Mouse (Mus musculus): ENCODE data around the gene Cdsn. TPM values are rescaled to one million over a fixed set of nuclear protein-coding genes. Genes with fewer than 3 reads are reported as not detected.

Cdsn gene
- polyA plus RNA-seq, 1 experiment, result 0.13 TPM

DNA sequence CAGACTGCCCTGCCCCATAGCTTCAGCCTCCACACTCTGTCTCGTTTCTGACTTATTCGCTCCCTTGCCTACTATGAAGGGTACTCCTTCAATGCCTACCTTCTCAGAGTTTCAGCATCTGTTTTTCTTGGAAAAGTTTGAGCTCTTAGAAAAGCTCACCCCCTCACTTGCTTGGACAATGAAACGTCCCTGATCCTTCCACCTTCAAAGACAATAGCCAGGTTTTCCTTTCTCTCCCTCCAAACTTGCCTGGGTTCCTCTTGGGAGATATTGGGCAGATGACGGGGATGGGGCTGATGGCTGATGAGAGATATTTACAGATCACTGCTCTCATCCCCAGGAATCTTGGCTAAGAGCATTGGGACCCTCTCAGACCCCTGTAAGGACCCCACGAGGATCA is 2.4 kb downstream of the Cdsn start:
- Histone ChIP-seq H3K4me1 (ENCODE audit: control insufficient read depth, insufficient read depth, insufficient read length) (no peaks in the 10 kb centered on the region), H3K4me3 (ENCODE audit: extremely low read depth, insufficient read depth, insufficient read length) (no peak overlapping the region), H3K36me3 (ENCODE audit: control insufficient read depth, insufficient read depth, low read length) (no peaks in the 10 kb centered on the region), H3K27ac (ENCODE audit: insufficient read depth, low read length) (no peak overlapping the region), H3K27me3 (ENCODE audit: control insufficient read depth, insufficient read depth, low read length) (no peaks in the 10 kb centered on the region)
- 81% methylated on average over 5 of the region's 5 CpGs for WGBS
- DNase-seq (ENCODE audit: low read depth in 1 of 2, low spot score in 2 of 2), result no peak
- no peak for TF ChIP-seq POLR2A (IDR thresholded peaks at IDR 0.05; ENCODE audit: low read depth, low read length)
- no peak for TF ChIP-seq CTCF (IDR thresholded peaks at IDR 0.05; ENCODE audit: extremely low read depth, insufficient read depth, insufficient read length, insufficient replicate concordance)

DNA sequence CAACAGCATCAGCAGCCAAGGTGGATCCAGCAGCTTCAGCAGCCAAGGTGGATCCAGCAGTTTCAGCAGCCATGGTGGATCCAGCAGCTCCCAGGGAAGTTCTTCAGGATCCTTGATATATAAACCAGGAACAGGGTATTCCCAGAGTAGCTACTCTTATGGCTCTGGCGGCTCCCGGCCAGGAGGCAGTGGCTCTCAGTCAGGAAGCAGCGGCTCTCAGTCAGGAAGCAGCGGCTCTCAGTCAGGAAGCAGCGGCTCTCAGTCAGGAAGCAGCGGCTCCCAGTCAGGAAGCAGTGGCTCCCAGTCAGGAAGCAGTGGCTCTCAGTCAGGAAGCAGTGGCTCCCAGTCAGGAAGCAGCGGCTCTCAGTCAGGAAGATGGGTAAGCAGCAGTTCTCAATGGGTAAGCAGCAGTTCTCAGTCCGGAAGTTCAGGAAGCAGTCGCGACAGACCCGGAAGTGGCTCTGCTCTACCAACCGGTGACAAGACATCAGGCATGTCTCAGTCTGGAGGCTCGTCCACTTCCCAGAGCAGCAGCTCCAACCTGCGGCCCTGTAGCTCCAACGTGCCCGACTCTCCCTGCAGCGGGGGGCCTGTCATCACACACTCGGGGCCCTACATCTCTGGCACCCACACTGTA is 3.0 kb downstream of the Cdsn start:
- TF ChIP-seq CTCF (IDR thresholded peaks at IDR 0.05; ENCODE audit: extremely low read depth, insufficient read depth, insufficient read length, insufficient replicate concordance), result no peak
- no peak for TF ChIP-seq POLR2A (IDR thresholded peaks at IDR 0.05; ENCODE audit: low read depth, low read length)
- DNase-seq (ENCODE audit: low read depth in 1 of 2, low spot score in 2 of 2), result no peak
- Histone ChIP-seq H3K27me3 (ENCODE audit: control insufficient read depth, insufficient read depth, low read length) (no peaks in the 10 kb centered on the region), H3K27ac (ENCODE audit: insufficient read depth, low read length) (no peak overlapping the region), H3K4me1 (ENCODE audit: control insufficient read depth, insufficient read depth, insufficient read length) (no peaks in the 10 kb centered on the region), H3K4me3 (ENCODE audit: extremely low read depth, insufficient read depth, insufficient read length) (no peak overlapping the region), H3K36me3 (ENCODE audit: control insufficient read depth, insufficient read depth, low read length) (no peaks in the 10 kb centered on the region)
- 86% methylated on average over 18 of the region's 18 CpGs for WGBS

DNA sequence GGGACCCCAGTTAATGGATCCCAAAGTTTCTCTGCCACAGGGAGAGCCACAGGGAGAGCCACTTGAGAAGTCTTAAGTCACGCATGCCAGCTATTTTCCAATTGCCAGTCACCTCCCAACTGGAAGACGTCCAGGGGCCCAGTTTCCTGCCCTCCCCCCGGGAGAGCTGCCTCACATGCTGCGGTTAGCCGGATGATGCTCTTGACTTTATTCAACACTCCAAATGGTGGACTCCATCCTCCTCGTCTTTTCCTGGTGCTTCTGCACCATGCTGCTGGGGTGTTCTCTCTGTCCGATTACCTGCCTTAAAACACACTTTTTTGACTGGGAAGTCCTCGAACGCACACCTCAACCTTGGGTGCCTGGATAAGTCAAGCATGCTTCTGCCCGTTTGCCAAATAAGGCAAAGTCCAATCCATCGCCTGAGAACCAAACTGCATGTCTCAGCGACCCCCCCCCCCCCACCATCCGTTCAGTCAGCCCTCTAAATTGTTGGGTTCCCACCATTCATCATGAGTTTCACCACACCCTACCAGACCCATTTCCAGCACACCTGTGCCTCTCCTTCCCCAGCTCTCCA is 4.3 kb downstream of the Cdsn start:
- Histone ChIP-seq H3K27ac (ENCODE audit: insufficient read depth, low read length) (no peak overlapping the region), H3K4me1 (ENCODE audit: control insufficient read depth, insufficient read depth, insufficient read length) (no peaks in the 10 kb centered on the region), H3K4me3 (ENCODE audit: extremely low read depth, insufficient read depth, insufficient read length) (no peak overlapping the region), H3K36me3 (ENCODE audit: control insufficient read depth, insufficient read depth, low read length) (no peaks in the 10 kb centered on the region), H3K27me3 (ENCODE audit: control insufficient read depth, insufficient read depth, low read length) (no peaks in the 10 kb centered on the region)
- DNase-seq (ENCODE audit: low read depth in 1 of 2, low spot score in 2 of 2), result no peak
- TF ChIP-seq POLR2A (IDR thresholded peaks at IDR 0.05; ENCODE audit: low read depth, low read length) (no peak), CTCF (IDR thresholded peaks at IDR 0.05; ENCODE audit: extremely low read depth, insufficient read depth, insufficient read length, insufficient replicate concordance) (no peak)
- WGBS, result 88% methylated on average over 13 of the region's 13 CpGs

DNA sequence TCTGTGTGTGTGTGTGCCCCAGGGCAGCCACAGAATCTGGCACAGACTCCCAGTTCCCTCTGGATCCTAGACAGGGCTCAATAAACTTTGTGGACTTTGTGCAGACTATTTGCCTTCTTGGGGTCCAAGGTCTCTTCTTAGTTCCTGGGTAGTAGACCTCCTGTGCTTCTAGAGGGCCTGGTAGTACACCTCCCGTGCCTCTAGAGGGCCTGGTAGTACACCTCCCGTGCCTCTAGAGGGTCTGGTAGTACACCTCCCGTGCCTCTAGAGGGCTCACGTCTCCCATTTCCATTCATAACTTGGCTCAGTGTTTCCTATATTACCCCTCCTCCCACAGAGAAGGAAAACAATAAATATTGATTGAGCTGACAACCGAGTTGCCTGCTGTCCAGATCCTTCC is 4.9 kb downstream of the Cdsn start:
- DNase-seq (ENCODE audit: low read depth in 1 of 2, low spot score in 2 of 2), result no peak
- TF ChIP-seq POLR2A (IDR thresholded peaks at IDR 0.05; ENCODE audit: low read depth, low read length) (no peak), CTCF (IDR thresholded peaks at IDR 0.05; ENCODE audit: extremely low read depth, insufficient read depth, insufficient read length, insufficient replicate concordance) (peak; percentile 22; the same call in 1 of the 2 replicates)
- Histone ChIP-seq H3K4me3 (ENCODE audit: extremely low read depth, insufficient read depth, insufficient read length) (no peak overlapping the region), H3K36me3 (ENCODE audit: control insufficient read depth, insufficient read depth, low read length) (no peaks in the 10 kb centered on the region), H3K27ac (ENCODE audit: insufficient read depth, low read length) (no peak overlapping the region), H3K27me3 (ENCODE audit: control insufficient read depth, insufficient read depth, low read length) (no peaks in the 10 kb centered on the region), H3K4me1 (ENCODE audit: control insufficient read depth, insufficient read depth, insufficient read length) (no peaks in the 10 kb centered on the region)
- 25% methylated on average over 5 of the region's 5 CpGs for WGBS

DNA sequence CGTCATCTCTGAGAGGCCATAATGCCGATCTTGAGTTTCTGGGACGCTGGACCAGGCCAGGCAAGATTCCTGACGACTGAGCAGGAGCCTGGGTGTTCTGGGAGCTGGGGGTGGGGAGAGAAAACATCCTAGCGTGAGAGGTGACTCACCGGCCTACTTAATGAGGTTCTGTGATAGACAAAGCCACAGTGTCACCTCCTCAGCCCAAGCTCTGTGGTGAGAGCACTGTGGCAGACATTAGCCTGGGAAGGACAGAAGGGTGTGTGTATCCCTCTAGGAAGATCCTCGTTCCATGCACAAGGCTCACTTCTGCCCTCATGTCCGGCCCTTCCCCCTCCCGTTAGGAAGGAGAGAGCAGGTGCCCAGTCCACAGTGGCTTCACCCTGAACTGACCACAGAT is 5.4 kb downstream of the Cdsn start:
- Histone ChIP-seq H3K27me3 (ENCODE audit: control insufficient read depth, insufficient read depth, low read length) (no peaks in the 10 kb centered on the region), H3K27ac (ENCODE audit: insufficient read depth, low read length) (no peak overlapping the region), H3K36me3 (ENCODE audit: control insufficient read depth, insufficient read depth, low read length) (no peaks in the 10 kb centered on the region), H3K4me3 (ENCODE audit: extremely low read depth, insufficient read depth, insufficient read length) (no peak overlapping the region), H3K4me1 (ENCODE audit: control insufficient read depth, insufficient read depth, insufficient read length) (no peaks in the 10 kb centered on the region)
- DNase-seq (ENCODE audit: low read depth in 1 of 2, low spot score in 2 of 2), result no peak
- 83% methylated on average over 9 of the region's 9 CpGs for WGBS
- TF ChIP-seq POLR2A (IDR thresholded peaks at IDR 0.05; ENCODE audit: low read depth, low read length), result no peak
- no peak for TF ChIP-seq CTCF (IDR thresholded peaks at IDR 0.05; ENCODE audit: extremely low read depth, insufficient read depth, insufficient read length, insufficient replicate concordance)

DNA sequence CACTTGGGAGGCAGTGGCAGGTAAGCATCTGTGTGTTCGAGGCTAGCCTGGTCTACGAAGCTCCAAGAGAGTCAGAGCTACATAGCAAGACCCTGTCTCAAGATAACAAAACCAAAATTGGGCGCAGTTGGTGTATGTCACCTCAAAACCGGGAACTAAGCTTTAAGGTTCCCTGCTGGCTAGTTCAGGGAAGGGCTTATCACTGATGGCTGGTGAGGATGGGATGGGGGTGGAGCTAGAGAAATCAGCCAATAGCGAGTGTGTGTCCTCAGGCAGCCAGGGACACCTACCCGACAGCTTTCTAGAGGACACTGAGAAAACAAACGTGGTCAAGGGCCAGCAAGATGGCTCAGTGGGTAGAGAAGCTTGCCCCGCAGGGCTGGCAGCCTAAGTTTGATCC is 6.3 kb downstream of the Cdsn start:
- H3K27ac ChIP-seq (ENCODE audit: insufficient read depth, low read length), result no peak overlapping the region
- no peak overlapping the region for H3K4me3 ChIP-seq (ENCODE audit: extremely low read depth, insufficient read depth, insufficient read length)
- H3K4me1 ChIP-seq (ENCODE audit: control insufficient read depth, insufficient read depth, insufficient read length), result no peaks in the 10 kb centered on the region
- WGBS, result 70% methylated on average over 8 of the region's 8 CpGs
- no peaks in the 10 kb centered on the region for H3K27me3 ChIP-seq (ENCODE audit: control insufficient read depth, insufficient read depth, low read length)
- H3K36me3 ChIP-seq (ENCODE audit: control insufficient read depth, insufficient read depth, low read length), result no peaks in the 10 kb centered on the region
- TF ChIP-seq CTCF (IDR thresholded peaks at IDR 0.05; ENCODE audit: extremely low read depth, insufficient read depth, insufficient read length, insufficient replicate concordance) (no peak), POLR2A (IDR thresholded peaks at IDR 0.05; ENCODE audit: low read depth, low read length) (no peak)
- DNase-seq (ENCODE audit: low read depth in 1 of 2, low spot score in 2 of 2), result no peak

DNA sequence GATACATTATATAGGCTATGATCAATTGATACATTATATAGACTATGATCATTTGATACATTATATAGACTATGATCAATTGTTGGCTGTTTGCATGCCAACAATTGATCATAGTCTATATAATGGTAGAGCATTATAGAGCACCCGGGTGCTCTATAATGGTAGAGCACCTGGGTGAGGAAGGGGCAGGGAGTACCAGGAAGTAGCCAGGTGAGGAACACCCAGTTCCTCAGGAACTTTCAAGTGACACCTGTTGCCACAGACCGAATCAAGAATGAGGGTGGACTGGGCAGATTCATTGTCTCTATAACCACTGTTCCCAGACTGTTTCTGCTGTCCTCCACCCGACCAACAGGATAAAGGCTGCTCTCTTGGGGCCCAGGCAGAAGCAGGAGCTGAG is 15.2 kb downstream of the Cdsn start, which contains the start of gene 2300002M23Rik:
Gene 2300002M23Rik (plus strand): TSS at position 301 of the 400 bp plus-strand sequence.
- Histone ChIP-seq H3K27me3 (ENCODE audit: control insufficient read depth, insufficient read depth, low read length) (peaks cover 3% of the 10 kb centered on the region; the same call in 1 of the 2 replicates), H3K4me1 (ENCODE audit: control insufficient read depth, insufficient read depth, insufficient read length) (no peaks in the 10 kb centered on the region), H3K4me3 (ENCODE audit: extremely low read depth, insufficient read depth, insufficient read length) (no peak within 1 kb of the TSS), H3K36me3 (ENCODE audit: control insufficient read depth, insufficient read depth, low read length) (no peaks in the 10 kb centered on the region), H3K27ac (ENCODE audit: insufficient read depth, low read length) (no peak within 1 kb of the TSS)
- WGBS, result 52% methylated on average over 3 of the region's 3 CpGs
- TF ChIP-seq POLR2A (IDR thresholded peaks at IDR 0.05; ENCODE audit: low read depth, low read length) (no peak), CTCF (IDR thresholded peaks at IDR 0.05; ENCODE audit: extremely low read depth, insufficient read depth, insufficient read length, insufficient replicate concordance) (no peak)
- no peak for DNase-seq (ENCODE audit: low read depth in 1 of 2, low spot score in 2 of 2)

Measured in spleen, adult 2 months (tissue).